Mouse (Mus musculus) ES-CJ7 (cell line): ENCODE results near the gene Spdl1.

Source experiments
- DNase-seq: peaks from one replicate; pipeline ENCODE4 v3.0.0; 2011; ENCODE audit warnings: low read depth, low spot score

Gene Spdl1

DNA sequence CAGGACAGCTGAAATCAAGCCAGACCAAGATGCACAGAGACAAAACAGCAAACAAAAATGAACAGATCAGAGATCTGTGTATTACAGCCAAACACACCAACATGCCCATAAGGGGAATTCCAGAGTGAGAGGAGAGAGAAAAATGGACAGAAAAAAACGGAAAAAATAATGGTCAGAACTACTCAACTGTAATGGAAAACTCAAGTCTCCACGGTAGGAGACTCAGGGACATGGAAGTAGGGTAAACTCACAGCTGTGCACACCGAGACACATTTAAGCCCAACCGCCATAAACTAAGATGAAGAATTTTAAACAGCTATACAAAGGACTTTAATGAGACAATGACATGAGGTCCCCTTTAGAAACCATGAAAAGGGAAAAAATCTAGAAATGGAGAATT lies 73.9 kb downstream of the Spdl1 start:
- DNase-seq = no peak
